Mouse (Mus musculus) CH12.LX (cell line): ENCODE measurements around the gene Ubc. TPM values are rescaled to one million over a fixed set of nuclear protein-coding genes. Genes with fewer than 3 reads are reported as not detected.

Source experiments
- DNase-seq: peaks from one replicate; pipeline ENCODE4 v3.0.0-alpha.2; 2013; ENCODE audit errors: extremely low read depth
- H3K27ac ChIP-seq: 2 replicates; pipeline ENCODE4 v1.5.1; 2012; ENCODE audit warnings: low read depth, mild to moderate bottlenecking, control low read depth, moderate library complexity; ENCODE audit not compliant: insufficient read depth
- H3K27me3 ChIP-seq: replicated peaks from 2 replicates; pipeline ENCODE3; 2012; ENCODE audit warnings: inconsistent platforms
- H3K36me3 ChIP-seq, 2 experiments: replicated peaks in 1 of 2; 2 replicates each; pipeline versions ENCODE3 to v1.6.1; 2012; ENCODE audit warnings: inconsistent platforms in 1 of 2, low read length in 1 of 2, mild to moderate bottlenecking in 1 of 2, mixed read lengths in 1 of 2, moderate library complexity in 1 of 2; ENCODE audit not compliant: control insufficient read depth in 1 of 2, insufficient read depth in 1 of 2
- H3K4me1 ChIP-seq, 2 experiments: 2 replicates each; pipeline ENCODE4 v1.6.1; 2012; ENCODE audit warnings: inconsistent platforms in 1 of 2, moderate library complexity in 1 of 2; ENCODE audit not compliant: insufficient read depth in 2 of 2, control insufficient read depth in 1 of 2
- H3K4me2 ChIP-seq: 2 replicates; pipeline ENCODE4 v1.6.1; 2012; ENCODE audit warnings: low read depth, mild to moderate bottlenecking, control low read depth; ENCODE audit not compliant: poor library complexity, insufficient read depth, severe bottlenecking
- H3K4me3 ChIP-seq, 3 experiments: fragments of 150-350 bp in 1 of 3; sonication (generic) in 1 of 3; replicated peaks in 1 of 3; 2 replicates each; pipeline versions ENCODE3 to v1.5.1; 2011 to 2012; ENCODE audit warnings: low read depth in 2 of 3, low read length in 2 of 3, mild to moderate bottlenecking in 2 of 3, moderate library complexity in 2 of 3, control low read depth in 1 of 3, improper control_type of control experiment in 1 of 3, inconsistent platforms in 1 of 3, mixed read lengths in 1 of 3; ENCODE audit not compliant: poor library complexity in 1 of 3
- H3K79me2 ChIP-seq: replicated peaks from 2 replicates; pipeline ENCODE4 v1.6.1; 2012; ENCODE audit warnings: mild to moderate bottlenecking, moderate library complexity; ENCODE audit not compliant: control insufficient read depth, poor library complexity, insufficient read depth, severe bottlenecking; ENCODE audit errors: extremely low read depth
- H3K9ac ChIP-seq: 2 replicates; pipeline ENCODE4 v1.6.1; 2012; ENCODE audit warnings: low read depth, mild to moderate bottlenecking, control low read depth, moderate library complexity; ENCODE audit not compliant: insufficient read depth
- H3K9me3 ChIP-seq: replicated peaks from 2 replicates; pipeline ENCODE3; 2012; ENCODE audit warnings: low read length, inconsistent platforms, mixed read lengths
- CHD1 ChIP-seq: IDR thresholded peaks from 2 replicates; pipeline ENCODE4 v1.6.1; 2012; ENCODE audit warnings: low read depth, low read length, improper control_type of control experiment, inconsistent platforms
- CHD2 ChIP-seq: IDR thresholded peaks from 2 replicates; pipeline ENCODE4 v1.6.1; 2011; ENCODE audit warnings: low read length, improper control_type of control experiment
- CTCF ChIP-seq, 2 experiments: IDR thresholded peaks in 1 of 2; conservative IDR thresholded peaks in 1 of 2; 2 replicates each; pipeline ENCODE4 v1.5.1; 2011 to 2012; ENCODE audit warnings: low read depth in 2 of 2, low read length in 2 of 2, improper control_type of control experiment in 1 of 2, inconsistent platforms in 1 of 2, mild to moderate bottlenecking in 1 of 2, moderate library complexity in 1 of 2
- ETS1 ChIP-seq: conservative IDR thresholded peaks from 2 replicates; pipeline ENCODE4 v1.6.1; 2012; ENCODE audit warnings: low read depth, mild to moderate bottlenecking, inconsistent platforms, low read length, improper control_type of control experiment, moderate library complexity
- GABPA ChIP-seq: IDR thresholded peaks from 2 replicates; pipeline ENCODE4 v1.6.1; 2012; ENCODE audit warnings: low read depth, low read length, improper control_type of control experiment, inconsistent platforms; ENCODE audit not compliant: insufficient replicate concordance
- HCFC1 ChIP-seq: IDR thresholded peaks from 2 replicates; pipeline ENCODE4 v1.6.1; 2012; ENCODE audit warnings: low read depth, mild to moderate bottlenecking, inconsistent platforms, low read length, improper control_type of control experiment
- IRF4 ChIP-seq: IDR thresholded peaks from 2 replicates; pipeline ENCODE4 v1.6.1; 2014; ENCODE audit warnings: low read depth, mild to moderate bottlenecking, inconsistent platforms, low read length, improper control_type of control experiment
- JUN ChIP-seq: IDR thresholded peaks from 2 replicates; pipeline ENCODE4 v1.6.1; 2011; ENCODE audit warnings: low read depth, mild to moderate bottlenecking, low read length, improper control_type of control experiment, moderate library complexity; ENCODE audit not compliant: insufficient read depth
- JUND ChIP-seq: conservative IDR thresholded peaks from 2 replicates; pipeline ENCODE4 v1.6.1; 2011; ENCODE audit warnings: low read depth, low read length, improper control_type of control experiment
- MAFK ChIP-seq: IDR thresholded peaks from 2 replicates; pipeline ENCODE4 v1.6.1; 2011; ENCODE audit warnings: low read length, improper control_type of control experiment; ENCODE audit not compliant: insufficient replicate concordance
- MAX ChIP-seq: IDR thresholded peaks from 2 replicates; pipeline ENCODE4 v1.6.1; 2011; ENCODE audit warnings: low read length, improper control_type of control experiment
- MAZ ChIP-seq: IDR thresholded peaks from 2 replicates; pipeline ENCODE4 v1.6.1; 2012; ENCODE audit warnings: low read depth, mild to moderate bottlenecking, inconsistent platforms, low read length, improper control_type of control experiment, moderate library complexity
- PAX5 ChIP-seq: IDR thresholded peaks from 2 replicates; pipeline ENCODE4 v1.6.1; 2012; ENCODE audit warnings: low read length, inconsistent platforms, mixed read lengths
- POLR2AphosphoS2 ChIP-seq: IDR thresholded peaks from 2 replicates; pipeline ENCODE4 v1.6.1; 2011; ENCODE audit warnings: low read depth, low read length, improper control_type of control experiment
- RCOR1 ChIP-seq: conservative IDR thresholded peaks from 2 replicates; pipeline ENCODE4 v1.6.1; 2012; ENCODE audit warnings: low read depth, mild to moderate bottlenecking, inconsistent platforms, low read length, improper control_type of control experiment
- SIN3A ChIP-seq: IDR thresholded peaks from 2 replicates; pipeline ENCODE4 v1.6.1; 2012; ENCODE audit warnings: low read length, improper control_type of control experiment, inconsistent platforms
- SMC3 ChIP-seq: IDR thresholded peaks from 2 replicates; pipeline ENCODE4 v1.6.1; 2011; ENCODE audit warnings: low read depth, low read length, improper control_type of control experiment
- TBP ChIP-seq: conservative IDR thresholded peaks from 2 replicates; pipeline ENCODE4 v1.6.1; 2011; ENCODE audit warnings: low read depth, low read length, improper control_type of control experiment
- TCF12 ChIP-seq: IDR thresholded peaks from 2 replicates; pipeline ENCODE4 v1.6.1; 2014; ENCODE audit warnings: low read depth, mild to moderate bottlenecking, inconsistent platforms, low read length, improper control_type of control experiment
- USF1 ChIP-seq: IDR thresholded peaks from 2 replicates; pipeline ENCODE4 v1.6.1; 2014; ENCODE audit warnings: low read depth, mild to moderate bottlenecking, inconsistent platforms, low read length, improper control_type of control experiment
- ZC3H11A ChIP-seq: IDR thresholded peaks from 2 replicates; pipeline ENCODE4 v1.6.1; 2012; ENCODE audit warnings: low read depth, mild to moderate bottlenecking, inconsistent platforms, low read length, improper control_type of control experiment
- ZMIZ1 ChIP-seq: IDR thresholded peaks from 2 replicates; pipeline ENCODE4 v1.6.1; 2012; ENCODE audit warnings: low read depth, mild to moderate bottlenecking, inconsistent platforms, low read length, improper control_type of control experiment
- ZNF384 ChIP-seq: IDR thresholded peaks from 2 replicates; pipeline ENCODE4 v1.6.1; 2012; ENCODE audit warnings: low read depth, low read length, improper control_type of control experiment, inconsistent platforms
- dilution Hi-C: fragments of 300-500 bp; cut with MboI; formaldehyde crosslinking; loops from 2 replicates; pipeline ENCODE4 v1.14.3; 2020; ENCODE audit warnings: low sequenced_read_pairs; ENCODE audit not compliant: extremely low pct_unique_long_range_greater_than_20kb, extremely low pct_ligation_motif_present
- in situ Hi-C: fragments of 300-500 bp; cut with MboI; formaldehyde crosslinking; loops from 3 replicates; pipeline ENCODE4 v1.14.3; 2019; ENCODE audit warnings: low sequenced_read_pairs, low pct_ligation_motif_present, low pct_unique_long_range_greater_than_20kb, mixed read lengths
- polyA plus RNA-seq: library from polyadenylated mRNA; unstranded; fragments of >175 nt; gene quantifications from 2 replicates; pipeline ENCODE4 v1.2.1, GENCODE M21; 2012; ENCODE audit warnings: low read depth; ENCODE audit not compliant: insufficient read length
- total RNA-seq, 2 experiments: library from RNA; depleted of rRNA; stranded (reverse); fragments of 300-350 nt in 1 of 2; fragments of >200 nt in 1 of 2; gene quantifications; 2 replicates each; pipeline ENCODE4 v1.2.3; 2012 to 2014

Ubc gene
- total and polyA plus RNA-seq, 3 experiments: 466 to 803 (median 656) TPM

DNA sequence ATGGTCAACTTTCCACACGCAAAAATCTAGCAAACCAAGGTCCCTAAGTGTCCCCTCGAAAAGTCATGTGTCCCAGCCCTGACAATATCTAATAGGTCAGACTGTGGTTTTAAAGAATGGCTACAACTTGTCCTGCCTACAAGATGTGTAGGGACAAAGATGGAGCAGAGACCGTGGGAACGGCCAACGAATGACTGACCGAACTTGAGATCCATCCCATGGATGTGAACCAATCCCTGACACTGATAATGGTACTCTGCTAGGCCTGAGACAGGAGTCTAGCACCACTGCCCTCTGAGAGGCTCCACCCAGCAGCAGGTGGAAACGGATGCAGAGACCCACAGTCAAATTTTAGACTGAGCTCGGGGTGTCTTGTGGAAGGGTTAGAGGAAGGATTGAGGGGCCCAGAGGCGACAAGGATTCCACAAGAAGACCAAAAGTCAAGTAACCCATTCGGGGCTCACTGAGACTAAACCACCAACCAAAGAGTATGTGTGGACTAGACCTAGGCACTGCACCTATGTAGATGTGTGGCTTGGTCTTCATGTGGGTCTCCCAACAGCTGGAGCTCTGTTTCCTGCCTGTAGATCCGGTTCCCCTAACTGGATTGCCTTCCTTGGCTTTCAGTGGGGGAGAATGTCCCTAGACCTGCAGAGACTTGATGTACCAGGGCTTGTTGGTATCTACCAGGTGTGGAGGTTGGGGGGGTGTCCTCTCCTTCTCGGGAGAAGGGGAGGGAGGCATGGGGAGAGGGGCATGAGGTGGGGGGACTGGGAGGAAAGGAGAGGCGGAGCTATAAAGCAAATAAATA lies 17.2 kb upstream of the Ubc start:
- Histone ChIP-seq H3K4me2 (peak overlapping the region; percentile 55), H3K4me1 (peaks cover 3 to 22% of the 10 kb centered on the region in 2 experiments; a peak in 3 of 4 replicates), H3K4me3 (peak overlapping the region; percentile 57 to 72 (median 72)), H3K9me3 (no peaks in the 10 kb centered on the region), H3K9ac (peak overlapping the region; percentile 51; the same call in 1 of the 2 replicates), H3K36me3 (peaks cover 0 to 2% of the 10 kb centered on the region in 2 experiments), H3K79me2 (no peaks in the 10 kb centered on the region), H3K27me3 (no peaks in the 10 kb centered on the region), H3K27ac (peak overlapping the region; percentile 85)
- dilution Hi-C loops (no loop called here), in situ Hi-C loops (no loop called here)
- TF ChIP-seq MAZ (no peak), MAFK (no peak), IRF4 (no peak), TBP (no peak), JUN (no peak), POLR2AphosphoS2 (no peak), RCOR1 (no peak), MAX (no peak), ETS1 (peak; percentile 15; the same call in 1 of the 2 replicates), GABPA (no peak), CTCF (conservative IDR thresholded peaks at IDR 0.05 in 1 of 2, IDR thresholded peaks at IDR 0.05 in 1 of 2; ENCODE audit: low read depth in 2 of 2, low read length in 2 of 2) (no peak), ZC3H11A (no peak), ZMIZ1 (no peak), CHD1 (peak; percentile 43; the same call in 1 of the 2 replicates), ZNF384 (no peak), PAX5 (no peak), HCFC1 (no peak), CHD2 (no peak), USF1 (no peak), TCF12 (no peak), SMC3 (no peak), JUND (no peak), SIN3A (peak; percentile 19; the same call in 1 of the 2 replicates)
- no peak for DNase-seq
